Mouse (Mus musculus) mesoderm, embryonic 11.5 days (tissue): ENCODE measurements around the gene Fam185a.

Source experiments
- DNase-seq: peaks from one replicate; pipeline ENCODE4 v3.0.0-alpha.2; 2012; ENCODE audit warnings: low read depth, low spot score

The Fam185a gene

GRCm38 (mm10) chr5:21493294-21493999 is 68.7 kb downstream of the Fam185a start:
- no peak for DNase-seq

- DNase-seq = no peak
Measured at GRCm38 (mm10) chr5:21494781-21495180, 70.0 kb downstream of the Fam185a start.

GRCm38 (mm10) chr5:21496321-21496720 is 71.6 kb downstream of the Fam185a start:
- DNase-seq = peak; percentile 26

DNA sequence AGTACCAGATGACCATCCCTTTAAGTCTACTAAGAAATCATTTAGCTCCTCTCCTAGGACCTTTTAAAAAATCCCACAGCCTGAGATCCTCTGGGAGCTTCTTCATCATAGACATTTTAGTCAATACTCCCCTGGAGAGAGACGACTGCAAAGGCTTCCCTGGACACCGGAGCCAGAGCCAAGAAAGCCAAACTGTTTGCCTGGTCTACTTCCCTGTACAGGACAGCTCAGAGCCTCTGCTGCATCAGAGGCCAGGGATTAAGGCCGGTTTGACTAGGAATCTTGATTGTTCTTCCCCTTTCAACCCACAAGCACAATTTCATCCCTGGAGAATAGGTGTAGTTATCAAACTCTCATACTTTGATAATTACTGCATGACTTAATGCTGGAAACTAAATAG is 72.1 kb downstream of the Fam185a start:
- DNase-seq = no peak

- no peak for DNase-seq
Measured at GRCm38 (mm10) chr5:21498490-21498889, 73.7 kb downstream of the Fam185a start.

GRCm38 (mm10) chr5:21498925-21499324 is 74.2 kb downstream of the Fam185a start:
- DNase-seq = no peak

- no peak for DNase-seq
Measured at GRCm38 (mm10) chr5:21500133-21500532, 75.4 kb downstream of the Fam185a start.

DNA sequence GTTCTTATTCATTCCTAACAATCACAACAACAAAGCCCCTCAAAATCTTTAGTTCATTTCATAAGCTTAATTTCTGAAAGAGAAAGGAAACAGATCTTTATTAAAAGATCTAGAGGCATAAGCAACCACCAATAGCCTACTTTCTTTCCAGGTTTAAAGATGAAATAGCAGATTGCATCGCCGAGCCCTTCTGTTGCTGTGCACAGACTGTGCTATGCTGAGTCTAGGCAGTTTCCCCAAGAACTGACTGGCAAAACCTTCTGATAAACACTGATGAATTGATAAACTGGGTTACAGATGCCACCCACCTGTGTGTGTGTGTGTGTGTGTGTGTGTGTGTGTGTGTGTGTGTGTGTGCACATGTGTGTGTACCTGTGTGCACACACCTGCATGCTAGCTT is 76.2 kb downstream of the Fam185a start:
- DNase-seq = no peak

GRCm38 (mm10) chr5:21502936-21503610 is 78.3 kb downstream of the Fam185a start:
- no peak for DNase-seq

- DNase-seq = no peak
Measured at GRCm38 (mm10) chr5:21505159-21505558, 80.4 kb downstream of the Fam185a start.

GRCm38 (mm10) chr5:21506887-21507286 is 82.1 kb downstream of the Fam185a start:
- DNase-seq = no peak

DNA sequence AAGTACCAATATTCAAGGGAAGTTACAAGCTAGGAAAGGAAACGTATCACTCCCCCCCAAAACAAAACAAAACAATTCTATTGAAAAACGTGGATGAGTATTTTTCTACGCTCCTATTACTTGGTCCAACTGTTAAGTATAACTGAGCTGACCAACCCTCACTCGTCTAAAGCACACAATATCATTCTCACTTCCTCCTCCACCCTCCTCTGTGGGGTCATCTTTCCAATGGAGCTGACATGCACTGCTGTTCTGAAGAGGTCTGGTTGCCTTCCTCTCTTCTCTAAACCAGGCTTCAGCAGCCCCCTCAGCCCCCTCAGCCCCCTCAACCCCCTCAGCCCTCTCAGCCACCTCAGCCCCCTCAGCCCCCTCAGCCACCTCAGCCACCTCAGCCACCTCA is 85.0 kb downstream of the Fam185a start:
- no peak for DNase-seq

DNA sequence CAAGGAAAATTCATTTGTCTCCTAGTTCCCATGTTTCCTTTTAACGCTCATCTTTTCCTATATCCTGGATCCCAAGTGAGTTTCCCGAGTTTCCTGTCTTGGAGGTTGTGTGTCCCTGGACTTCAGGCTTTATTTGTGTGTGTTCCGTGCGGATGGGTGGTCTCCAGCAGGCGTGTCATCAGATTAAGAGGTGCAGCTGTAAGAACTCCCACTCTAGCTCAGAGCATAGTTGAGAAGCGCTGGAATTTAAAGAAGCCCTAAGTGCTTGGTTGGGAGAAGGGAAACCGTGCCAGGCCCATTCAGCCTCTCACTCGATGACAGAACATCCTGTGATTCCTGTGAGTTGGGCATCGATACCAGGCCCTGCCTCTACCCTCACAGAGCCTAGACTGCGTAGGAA is 88.6 kb downstream of the Fam185a start:
- DNase-seq = no peak

DNA sequence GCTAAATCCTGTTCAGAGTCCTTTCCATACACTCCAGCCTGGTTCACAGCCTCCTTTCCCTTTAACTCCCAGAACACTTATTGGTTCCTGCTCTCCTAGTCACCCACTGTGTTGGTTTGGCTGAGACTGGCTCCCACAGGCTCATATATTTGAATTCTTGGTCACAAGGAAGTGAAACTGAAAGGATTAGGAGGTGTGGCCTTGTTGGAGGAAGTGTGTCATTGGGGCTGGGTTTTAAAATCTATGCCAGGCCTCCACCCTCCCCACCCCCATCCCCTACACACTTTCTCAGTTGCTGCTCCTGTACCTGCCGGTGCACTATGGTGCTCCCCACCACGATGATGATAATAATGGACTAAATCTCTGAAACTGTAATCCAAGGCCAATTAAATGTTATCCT is 92.8 kb downstream of the Fam185a start:
- no peak for DNase-seq

DNA sequence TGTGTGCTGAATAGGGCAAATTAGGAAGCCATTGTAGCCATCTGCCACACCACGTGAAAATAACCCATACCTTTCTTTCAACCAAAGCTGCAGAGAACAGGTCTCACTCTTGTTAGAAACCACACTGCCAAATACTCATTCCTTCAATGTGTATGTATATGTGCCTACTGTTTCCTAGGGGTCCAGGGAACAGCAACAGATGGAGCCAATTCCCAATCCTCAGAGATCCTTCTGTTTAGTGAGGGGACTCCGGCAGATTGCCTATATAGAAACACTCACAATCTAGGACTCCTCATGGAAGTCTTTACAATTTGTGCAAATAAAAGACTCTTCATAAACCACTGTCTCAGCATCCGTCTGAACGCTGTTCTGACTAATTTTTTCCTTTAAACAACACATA is 93.4 kb downstream of the Fam185a start:
- DNase-seq = no peak

- DNase-seq = no peak
Measured at GRCm38 (mm10) chr5:21519166-21519565, 94.4 kb downstream of the Fam185a start.

GRCm38 (mm10) chr5:21526835-21527485 is 102.2 kb downstream of the Fam185a start:
- DNase-seq = peak; percentile 56

DNA sequence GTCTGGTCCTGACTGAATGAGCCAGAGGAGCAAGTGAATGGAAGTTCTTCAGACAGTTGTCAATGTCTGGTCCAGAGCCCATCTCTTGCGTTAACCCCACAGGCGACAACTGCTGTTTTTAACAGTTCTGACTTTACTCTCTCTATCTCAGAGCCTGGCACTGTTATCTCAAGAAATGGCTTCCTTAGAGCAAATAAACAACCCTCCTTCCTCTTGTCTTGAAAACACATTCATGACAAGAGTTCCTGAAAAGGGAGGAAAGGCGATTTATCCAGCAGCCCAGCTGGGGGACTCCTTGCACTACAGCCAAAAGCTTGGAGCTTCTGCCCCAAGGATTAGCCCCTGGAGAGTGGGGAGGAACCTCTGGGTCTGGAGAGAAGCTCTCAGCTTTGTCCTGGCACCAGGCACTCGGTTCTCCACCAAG is 102.7 kb downstream of the Fam185a start:
- no peak for DNase-seq

DNA sequence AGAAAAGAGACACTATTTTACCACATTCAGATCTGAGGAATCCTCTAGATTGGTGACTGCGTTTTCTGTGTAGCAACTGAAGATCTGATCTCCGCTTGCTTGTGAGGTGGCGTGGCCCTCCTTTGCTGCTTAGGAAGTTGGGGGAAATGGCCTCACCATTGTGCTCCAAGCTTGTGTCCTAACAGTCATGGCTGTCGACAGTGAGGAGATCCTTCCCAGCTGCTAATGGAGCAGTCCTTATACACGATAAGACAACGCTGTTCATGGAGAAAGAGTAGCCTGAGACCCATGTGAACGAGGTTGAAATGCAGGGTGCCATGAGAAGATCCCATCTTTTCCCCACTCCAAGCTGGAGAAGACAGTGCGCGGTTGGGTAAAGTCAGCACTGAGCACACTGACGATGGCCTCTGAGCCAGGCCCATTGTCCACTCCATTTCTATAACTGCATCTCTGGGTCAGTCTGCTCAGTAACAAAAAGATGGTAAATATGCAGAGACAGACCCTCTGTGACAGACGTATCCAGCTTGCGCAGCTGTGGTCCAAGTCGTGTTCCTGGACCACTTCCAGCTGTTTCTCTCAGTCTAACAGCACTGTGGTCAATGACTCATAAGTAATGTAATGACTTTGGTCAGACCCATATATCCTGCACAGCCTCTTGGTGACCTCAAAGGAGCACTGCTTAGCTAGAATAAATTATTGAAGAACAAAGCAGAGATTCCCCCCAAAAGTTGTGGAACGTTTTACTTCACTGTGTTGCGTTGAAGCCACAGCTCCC is 103.5 kb downstream of the Fam185a start:
- DNase-seq = peak; percentile 29

DNA sequence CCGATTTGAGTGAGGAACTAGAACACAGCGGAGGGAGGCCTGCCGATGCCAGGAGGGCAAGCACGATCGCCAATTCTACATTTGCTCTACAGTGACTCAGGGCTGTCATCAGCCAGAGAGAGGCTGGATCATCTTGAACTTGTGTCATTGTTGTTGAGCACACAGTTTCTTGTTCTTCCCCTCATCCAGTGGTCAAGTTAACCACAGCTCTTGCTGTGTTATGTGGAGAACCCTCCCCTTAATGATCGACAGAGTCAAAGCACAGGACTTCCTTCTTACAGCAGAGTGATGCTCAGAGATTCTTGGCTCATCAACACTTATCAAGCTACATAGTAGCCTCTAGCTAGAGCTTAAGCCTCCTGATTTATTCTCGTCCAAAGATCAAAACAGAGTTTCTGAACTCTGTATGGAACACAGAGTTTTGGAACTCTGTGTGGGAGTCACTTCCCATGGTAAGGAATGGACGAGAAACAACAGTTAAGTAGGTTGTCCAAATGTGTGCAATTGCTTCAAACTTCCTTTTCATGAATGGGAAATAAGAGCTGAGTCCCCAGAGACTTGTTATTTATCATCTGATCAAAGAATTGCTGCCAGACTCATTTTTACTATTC is 104.5 kb downstream of the Fam185a start:
- DNase-seq = no peak
